Mouse (Mus musculus): Measurements from ENCODE around the gene Lcn4. TPM values are rescaled to one million over a fixed set of nuclear protein-coding genes. Genes with fewer than 3 reads are reported as not detected.

Lcn4 gene
- not detected for total RNA-seq (2023)

GRCm38 (mm10) chr2:26671182-26671581 is at the start of gene Lcn4:
TSS of gene Lcn4 (minus strand) at chr2:26671282.

GRCm38 (mm10) chr2:26627921-26628739 is 43.0 kb downstream of the Lcn4 start, which contains the start of gene Fam69b:
TSS of gene Fam69b (plus strand) at chr2:26628457.

Other genes with a start within 250 kb of the Lcn4 start
- 10 to 100 TPM; 43.7 to 52.4 TPM for gene Sec16a, start 226.1 kb downstream of the Lcn4 start, total RNA-seq (2023)
- gene Notch1, start 154.6 kb downstream of the Lcn4 start, total RNA-seq (2023), result 100 to 1,000 TPM; 178 to 203 TPM
- 1 to 10 TPM; 3.1 to 5.4 TPM for gene Egfl7, start 91.3 kb downstream of the Lcn4 start, total RNA-seq (2023)
- gene Gm20532, start 84.6 kb downstream of the Lcn4 start, total RNA-seq (2023), result 1 to 10 TPM in 1 of 2 experiments, not detected in 1; 1.3 TPM
- gene Agpat2, start 66.9 kb downstream of the Lcn4 start, total RNA-seq (2023), result 100 to 1,000 TPM; 115 to 116 TPM
- gene Fam69b, start 42.8 kb downstream of the Lcn4 start, total RNA-seq (2023), result 1 to 10 TPM; 3.0 to 3.2 TPM
- gene Abo, start 193.7 kb upstream of the Lcn4 start, total RNA-seq (2023), result not detected
- gene Surf6, start 231.6 kb upstream of the Lcn4 start, total RNA-seq (2023), result 10 to 100 TPM; 18.2 to 19.2 TPM
- gene Med22, start 239.4 kb upstream of the Lcn4 start, total RNA-seq (2023), result 10 to 100 TPM; 26.6 to 28.0 TPM
- gene Rpl7a, start 239.5 kb upstream of the Lcn4 start, total RNA-seq (2023), result 100 to 1,000 TPM; 401 to 433 TPM
- gene Surf2, start 245.1 kb upstream of the Lcn4 start, total RNA-seq (2023), result 10 to 100 TPM; 13.1 to 15.8 TPM
- 10 to 100 TPM; 37.0 to 42.5 TPM for gene Surf1, start 245.2 kb upstream of the Lcn4 start, total RNA-seq (2023)